Mouse (Mus musculus) spleen, adult 18-20 months (tissue): ENCODE measurements at regions not wholly inside any gene's neighbourhood (a gene's known extent, or its start where the extent isn't known, plus 50 kb on each side); places are given as distances from the start of the nearest gene placed in this dataset.
A peak's percentile ranks its signal among the peaks of the same experiment; 100 is the strongest.

ENCODE experiments used
- DNase-seq, 2 experiments: peaks; one replicate each; pipeline ENCODE4 v3.0.0; 2022; ENCODE audit warnings: mixed read lengths in 2 of 2

DNA sequence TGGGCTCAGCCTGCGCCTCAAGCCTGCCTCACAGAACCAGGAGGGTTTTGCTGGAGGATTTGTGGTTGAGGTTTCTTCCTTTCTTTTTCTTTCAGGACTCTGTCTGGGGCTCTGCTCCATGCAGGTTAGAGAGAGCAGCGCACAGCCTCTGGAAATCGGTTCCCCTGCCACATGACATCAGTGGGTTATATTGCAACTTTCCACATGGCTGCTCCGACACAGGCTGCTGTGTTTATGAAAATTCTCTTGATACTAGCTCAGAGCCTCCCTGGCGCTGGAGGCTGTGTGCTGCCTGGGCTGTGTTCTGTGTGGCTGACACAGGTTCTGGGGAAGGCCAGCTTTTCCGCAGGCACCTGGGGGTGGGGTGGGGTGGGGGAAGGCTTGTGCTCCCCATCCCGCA, 178.7 kb upstream of the Gm4791 start:
- no peak for DNase-seq

DNA sequence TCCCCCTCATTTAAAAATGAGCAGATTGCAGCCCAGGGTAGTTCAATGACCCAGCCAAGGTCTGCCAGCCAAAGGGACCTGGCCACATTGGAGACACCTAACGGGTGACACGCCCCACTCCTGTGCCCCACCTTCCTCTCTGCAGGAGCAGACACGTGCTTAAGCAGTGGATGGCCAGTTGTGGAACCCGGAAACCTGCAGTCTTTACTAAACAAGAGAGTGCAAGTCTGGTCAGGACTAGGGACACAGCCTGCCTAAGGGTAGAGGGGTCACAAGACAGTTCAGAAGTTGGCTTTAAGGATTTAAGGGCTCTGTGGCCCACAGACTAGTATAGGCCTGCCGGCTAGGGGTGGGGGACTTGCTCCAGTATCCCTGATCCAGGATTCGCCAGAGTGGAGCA, 179.2 kb upstream of the Gm4791 start:
- DNase-seq = no peak

DNA sequence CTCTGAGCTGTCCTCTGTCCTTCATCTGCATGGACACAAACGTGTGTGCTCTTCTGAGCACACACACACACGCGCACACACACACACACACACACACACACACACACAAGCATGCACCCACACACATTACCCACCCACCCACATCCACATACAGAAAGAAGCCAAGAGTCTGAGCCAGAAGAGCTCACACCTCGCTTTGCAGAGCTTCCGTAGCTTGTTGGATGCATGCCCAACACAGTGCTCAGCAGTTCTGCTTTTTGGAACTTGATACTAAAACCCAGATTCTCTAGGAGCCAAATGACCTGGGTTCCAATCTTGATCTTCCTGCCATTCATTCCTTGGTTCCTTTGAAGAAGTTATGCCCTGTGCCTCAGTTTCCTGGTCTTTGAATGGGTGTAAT, 182.4 kb upstream of the Gm4791 start:
- DNase-seq = no peak

DNA sequence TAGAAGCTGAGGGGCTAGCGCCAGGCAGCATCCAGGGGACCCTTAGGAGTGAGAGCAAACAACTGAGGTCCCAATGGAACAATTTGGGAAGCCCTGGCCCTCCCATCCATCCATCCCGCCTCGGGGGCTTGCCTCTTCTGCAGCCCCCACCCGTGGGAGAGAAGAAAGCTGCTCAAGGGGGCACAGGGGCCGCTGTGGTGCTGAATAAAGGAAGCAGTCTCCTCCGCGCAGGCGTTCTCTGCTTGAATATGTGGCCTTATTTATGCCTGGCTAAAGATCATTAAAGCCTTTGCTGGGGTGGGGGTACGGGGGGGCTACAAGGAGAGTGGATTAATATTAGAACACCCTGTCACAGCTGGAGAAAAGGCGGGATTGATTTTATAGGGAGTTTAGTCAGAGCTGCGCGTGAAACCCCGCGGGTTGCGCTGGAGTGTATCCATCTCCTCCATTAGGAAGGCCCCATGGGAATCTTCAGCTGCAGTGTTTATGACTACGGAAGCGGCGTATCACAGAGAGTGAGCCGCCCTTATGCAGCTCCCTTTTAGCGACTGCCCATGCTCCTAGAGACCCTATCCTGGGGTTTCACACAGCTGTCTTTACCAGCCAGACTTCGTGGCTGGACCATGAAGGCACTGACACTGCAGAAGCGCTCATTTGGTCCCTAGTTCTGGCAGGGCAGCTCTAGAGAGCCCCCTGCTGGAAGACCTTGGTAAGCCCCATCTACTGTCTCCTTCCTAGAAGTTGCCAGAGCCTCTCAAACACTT, 183.9 kb upstream of the Gm4791 start:
- DNase-seq = peak in 1 of 2 experiments; percentile 18

DNA sequence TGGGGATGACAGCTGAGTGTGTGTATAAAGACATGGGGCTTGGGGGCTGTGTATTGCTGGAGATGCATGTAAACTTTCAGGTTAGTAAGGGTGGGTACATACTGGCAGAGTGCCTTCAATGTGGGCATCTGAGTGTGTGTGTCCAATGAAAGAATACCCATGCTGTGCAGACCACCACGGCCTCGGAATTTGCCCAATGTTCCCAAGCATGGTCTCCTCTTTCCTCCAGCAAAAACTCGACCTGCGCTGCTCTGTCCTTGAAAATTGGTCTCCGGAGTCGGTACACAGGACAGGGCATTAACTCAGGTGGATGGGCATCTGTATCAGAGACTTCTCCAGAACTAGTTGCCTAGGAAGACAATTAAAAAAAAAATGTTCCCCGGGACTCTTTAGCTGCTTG, 188.3 kb upstream of the Gm4791 start:
- DNase-seq = no peak

DNA sequence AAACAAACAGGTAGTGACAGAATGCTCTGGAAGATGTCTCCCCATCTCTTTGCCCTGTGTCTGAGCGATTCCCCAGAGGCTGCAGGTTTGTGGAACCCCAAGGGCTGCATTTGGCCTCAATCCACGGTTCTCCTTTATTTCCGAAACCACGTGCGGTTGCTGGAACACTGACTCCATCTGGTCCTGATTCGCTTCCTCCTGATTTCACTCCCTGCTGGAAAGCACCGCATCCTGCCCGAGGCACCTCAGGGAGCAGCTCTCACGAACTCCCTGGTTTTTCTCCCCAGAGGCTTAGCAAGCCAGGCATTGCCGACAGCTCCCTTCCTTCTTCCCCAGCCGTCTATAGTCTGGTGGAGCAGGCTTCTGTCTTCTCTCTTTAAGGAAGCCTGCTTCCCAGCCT, 203.1 kb upstream of the Gm4791 start:
- no peak for DNase-seq

DNA sequence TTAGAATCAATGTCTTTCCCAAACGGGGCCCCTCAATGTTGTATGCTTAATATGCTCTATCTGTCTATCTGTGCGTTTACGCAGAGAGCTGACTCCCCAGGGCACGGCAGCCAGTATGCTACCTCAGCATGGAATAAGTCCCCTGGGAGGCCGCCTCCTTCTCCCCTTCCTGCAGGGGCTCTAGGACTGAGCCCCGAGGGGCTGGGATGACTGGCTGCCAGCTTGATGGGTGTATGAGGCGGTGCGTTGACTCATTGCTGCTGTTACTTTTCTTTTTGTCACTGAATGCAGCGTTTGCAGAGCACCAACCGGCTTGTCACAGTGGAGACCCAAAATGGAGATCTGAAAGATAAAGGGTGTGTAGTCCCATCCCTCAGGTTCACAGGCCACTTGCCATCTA, 209.5 kb upstream of the Gm4791 start:
- no peak for DNase-seq

DNA sequence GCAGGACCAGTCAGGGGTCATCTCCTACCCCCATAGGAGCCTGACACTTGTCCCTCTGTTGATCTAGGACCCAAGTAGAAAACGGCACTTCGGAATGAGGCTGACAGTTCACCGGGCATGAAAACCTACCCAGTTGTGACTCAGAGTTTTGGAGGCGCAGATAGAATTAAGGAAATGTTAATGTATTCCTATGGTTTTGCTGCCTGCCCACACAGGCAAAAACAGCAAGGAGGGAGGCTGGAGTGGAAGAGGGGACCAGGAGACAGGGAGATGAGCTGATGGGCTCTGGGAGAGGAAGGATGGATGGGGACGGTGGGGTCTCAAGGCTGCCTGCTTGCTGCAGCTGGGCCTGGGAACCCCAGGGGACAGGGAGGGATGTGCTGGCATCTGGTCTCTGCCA, 210.1 kb upstream of the Gm4791 start:
- DNase-seq = no peak

DNA sequence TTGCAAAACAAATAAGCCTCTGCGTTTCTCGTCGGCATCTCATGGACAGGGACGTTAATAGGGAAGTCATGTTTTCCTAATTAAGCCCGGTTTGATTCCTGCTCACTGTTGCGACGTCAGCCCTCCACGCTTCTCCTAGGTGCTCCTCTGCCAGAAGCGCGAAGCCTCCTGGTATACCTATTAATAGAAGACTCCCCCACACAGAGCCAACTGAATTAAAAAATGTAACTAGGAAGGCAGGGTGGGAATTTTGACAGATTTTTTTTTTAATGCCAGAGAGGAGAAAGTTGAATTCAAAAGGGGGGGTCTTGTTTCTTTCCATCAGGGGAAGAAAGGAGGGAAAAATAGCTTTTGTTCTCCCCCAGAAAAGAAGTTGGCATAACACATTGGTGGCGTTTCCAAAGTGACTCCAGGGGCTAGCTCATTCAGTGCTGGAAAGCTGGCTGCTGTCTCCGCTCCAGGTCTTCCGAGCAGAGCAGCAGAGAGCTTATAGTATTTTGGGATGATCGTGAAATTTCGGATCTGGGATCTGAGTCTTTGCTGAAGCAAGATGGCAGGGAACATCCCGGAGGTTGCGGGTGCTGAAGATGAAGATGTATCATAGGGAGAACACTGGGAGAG, 214.1 kb upstream of the Gm4791 start:
- DNase-seq = no peak

DNA sequence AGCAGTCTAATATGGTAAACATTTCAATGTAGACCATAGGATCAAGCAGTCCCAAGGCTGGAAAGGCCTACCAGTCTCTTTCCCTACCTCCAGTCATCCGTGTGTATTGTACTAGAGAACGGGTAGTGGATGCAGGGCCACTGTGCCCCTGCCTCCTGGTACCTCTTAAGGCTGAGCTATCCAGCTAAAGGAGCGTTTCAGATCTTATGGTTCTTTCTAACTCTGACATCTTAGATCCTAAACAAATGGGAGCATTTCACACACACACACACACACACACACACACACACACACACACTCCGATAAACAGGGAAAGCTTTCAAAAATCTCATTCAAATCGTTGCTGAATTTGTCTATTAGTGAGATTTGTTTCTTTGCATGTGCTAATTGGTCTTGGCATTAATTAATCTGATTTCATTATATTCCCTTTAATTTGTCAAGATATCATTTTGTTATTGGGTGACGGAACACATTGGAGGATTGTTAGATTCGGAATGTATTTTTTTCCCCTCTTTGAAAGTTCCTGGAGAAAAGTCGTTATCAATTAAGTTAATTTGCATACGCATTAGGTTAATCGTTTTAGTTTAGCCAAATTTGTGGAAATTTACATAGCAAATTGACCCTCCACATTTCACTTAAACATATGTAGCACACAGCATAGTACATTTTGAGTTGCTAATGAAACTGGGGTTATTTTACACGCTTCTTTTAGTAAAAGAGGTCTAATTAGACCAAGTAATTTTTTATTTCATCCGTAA, 214.8 kb upstream of the Gm4791 start:
- no peak for DNase-seq

DNA sequence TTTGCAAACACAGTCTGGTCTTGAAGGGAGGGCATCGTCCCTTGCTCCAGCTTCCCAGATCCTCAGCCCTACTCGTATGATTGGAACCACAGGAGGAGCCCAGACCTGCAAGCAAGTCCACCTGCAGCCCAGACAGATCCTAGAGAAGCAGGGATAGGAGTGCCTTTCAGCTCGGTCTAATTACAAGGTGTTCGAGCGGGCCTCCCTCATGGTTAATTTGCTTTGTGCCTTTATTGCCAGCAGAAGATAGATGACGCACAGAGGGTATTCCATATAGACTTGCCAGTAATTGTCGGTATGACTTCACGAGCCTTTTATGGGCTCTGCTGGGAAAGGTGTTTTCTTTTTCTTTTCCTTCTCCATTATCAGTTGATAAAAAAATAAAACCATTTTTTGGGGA, 216.9 kb upstream of the Gm4791 start:
- no peak for DNase-seq

DNA sequence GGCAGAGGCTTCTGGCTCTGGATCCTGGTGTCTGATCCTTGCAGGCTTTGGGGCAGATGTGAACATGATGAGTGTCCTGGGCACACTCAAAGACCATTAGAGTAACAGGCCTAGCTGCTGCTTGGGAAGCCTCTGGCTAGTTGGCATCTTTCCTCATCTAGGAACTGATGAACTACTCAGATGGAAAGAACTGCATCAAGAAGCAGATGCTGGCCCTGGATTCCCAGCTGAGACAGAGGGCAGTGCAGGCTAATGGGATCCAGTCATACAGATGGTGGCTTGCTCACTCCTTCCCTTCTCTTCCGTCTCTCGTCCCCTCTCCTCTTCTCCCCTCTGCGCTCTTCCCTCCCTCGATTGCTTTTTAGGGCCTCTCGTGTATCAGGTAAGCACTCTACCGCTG, 219.8 kb upstream of the Gm4791 start:
- DNase-seq = no peak

DNA sequence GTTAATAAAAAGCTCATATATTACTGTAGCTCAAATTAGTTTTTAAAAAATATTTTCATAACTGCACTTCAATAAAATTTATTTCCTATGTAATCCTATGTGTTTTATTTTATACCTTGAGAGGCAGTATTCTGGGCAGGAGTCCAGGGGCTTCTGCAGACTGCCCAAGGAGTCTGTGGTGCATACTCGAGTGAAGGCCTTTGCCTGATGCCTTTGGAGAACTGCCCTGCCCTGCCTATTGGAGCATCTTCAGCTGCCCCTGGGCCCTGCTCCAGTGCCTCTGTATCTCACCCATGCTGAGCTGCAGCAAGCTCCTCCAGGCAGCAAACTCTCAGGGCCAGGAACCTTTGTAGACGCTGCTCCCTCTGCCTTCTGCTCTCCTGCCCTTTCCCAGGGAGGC, 223.7 kb upstream of the Gm4791 start:
- DNase-seq = no peak

DNA sequence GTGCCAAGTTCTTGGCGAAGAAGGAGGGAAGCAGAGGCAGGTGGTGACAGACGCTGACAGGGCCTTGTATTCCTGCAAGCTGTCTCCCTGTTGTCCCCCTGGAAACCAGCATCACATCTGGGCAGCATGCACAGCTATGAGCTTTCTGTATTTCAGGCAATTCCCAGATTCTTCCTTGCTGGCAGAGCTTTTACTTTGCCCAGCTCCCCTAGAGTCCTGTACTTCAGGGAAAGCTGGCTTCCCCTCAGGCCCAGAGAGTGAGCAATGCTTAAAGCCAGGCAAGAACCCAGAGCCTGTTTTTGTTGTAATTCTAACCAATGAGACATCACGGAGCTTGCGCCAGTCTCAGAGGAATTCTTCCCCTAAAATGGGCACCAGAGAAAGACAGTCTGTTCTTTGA, 238.3 kb upstream of the Gm4791 start:
- DNase-seq = no peak

DNA sequence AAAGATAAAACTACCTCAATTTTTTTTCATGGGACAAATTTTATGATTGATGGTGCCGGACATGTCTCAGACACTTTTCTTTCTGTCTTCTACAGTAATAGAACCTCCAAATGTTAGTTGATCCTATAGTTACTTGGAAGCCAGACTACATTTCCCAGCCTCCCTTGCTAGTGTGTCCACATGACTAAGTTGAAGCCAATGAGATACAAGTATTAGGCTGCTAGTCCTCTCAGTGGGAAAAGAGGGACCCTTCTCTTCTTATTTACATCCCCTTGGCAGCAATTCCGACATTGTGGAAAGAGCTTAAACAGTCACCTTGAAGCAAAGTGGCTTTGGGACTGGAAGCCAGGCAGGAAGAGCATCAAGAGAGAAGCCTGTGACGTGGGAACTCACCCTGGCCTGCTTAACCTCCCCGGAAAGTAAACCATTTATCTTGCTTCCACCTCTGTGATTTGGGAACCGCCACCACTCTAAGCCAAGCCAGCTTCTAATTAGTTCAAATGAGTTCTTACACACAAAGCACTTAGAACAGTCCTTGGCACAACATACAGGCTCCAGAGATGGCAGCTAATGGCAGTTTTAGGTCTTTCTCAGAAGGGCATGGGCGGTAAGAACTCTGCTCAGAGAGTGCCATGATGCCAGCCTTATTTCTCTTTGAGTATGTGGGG, 241.4 kb upstream of the Gm4791 start:
- no peak for DNase-seq

DNA sequence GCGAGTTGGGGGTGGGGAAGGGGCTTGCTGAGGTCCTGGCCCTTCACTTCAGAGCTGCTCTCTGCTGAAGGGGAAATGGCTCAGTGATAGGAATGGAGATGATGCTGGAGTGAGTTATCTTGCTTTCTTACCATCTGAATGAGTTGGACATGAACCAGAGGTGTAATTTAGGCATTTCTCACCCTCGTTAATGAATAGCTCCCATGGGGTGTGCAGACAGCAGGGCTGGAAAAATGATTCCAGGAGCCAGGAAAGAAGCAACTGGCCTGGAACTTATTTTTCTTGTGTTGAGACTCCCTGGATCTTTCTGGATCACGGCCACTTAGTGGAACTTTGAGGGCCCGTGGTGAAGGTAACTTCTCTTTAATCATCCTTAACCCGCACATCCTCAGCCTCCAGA, 246.6 kb upstream of the Gm4791 start:
- DNase-seq = no peak

DNA sequence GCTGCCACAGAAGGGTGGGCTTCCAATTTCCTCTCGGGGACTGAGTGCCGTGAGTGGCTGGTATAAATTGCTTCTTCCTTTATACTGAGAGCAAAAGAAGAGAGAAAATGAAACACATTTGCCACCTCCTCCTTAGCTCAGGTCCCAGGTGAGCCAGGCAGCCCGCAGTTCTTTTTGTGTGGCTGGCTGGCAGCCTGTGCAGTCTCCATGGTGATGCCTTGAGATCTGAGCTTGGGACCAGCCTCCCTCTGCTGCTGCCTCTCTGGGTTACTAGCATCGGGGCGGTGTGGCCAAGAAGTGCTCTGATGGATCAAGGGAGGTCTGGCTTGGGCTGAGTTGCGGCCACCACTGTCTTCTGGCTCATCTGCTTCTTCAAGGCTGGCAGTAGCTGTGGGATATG, 249.1 kb upstream of the Gm4791 start:
- DNase-seq = no peak

DNA sequence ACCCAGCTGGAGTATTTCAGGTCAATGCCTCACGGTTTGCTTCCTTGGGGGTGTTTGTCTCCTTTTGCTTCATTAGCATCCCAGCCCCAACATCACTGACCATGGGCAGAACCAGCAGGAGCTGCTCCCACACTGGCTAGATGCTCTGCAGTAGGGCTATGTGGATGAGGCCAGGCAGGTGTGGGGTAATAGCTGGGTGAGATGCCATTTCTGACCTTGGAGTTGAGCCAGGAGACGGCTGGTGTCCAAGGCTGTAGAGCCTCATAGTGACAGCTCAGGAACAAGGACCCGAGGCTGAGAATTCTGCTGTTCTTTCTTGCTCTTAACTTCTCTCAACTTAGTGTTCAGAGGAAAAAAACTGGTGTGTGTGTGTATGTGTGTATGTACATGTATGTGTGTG, 252.3 kb upstream of the Gm4791 start:
- no peak for DNase-seq

DNA sequence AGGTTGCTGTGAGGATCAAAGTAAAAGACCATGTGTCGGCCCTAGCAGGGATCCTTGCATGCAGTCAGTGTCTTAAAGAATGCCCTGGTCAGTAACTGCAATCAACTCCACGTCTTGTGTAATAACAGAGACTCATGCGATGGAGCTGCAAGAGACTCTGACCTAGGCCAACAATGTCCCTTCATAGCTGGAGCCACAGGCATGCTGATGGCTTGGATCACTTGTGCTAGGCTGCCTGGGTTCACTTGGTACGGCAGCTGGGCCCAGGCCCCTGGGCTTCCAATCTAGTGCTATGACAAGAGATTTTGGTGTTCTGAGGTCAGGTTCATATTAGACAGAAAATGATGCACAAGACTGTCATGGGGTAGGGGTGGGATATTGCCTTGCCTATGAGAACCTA, 258.0 kb upstream of the Gm4791 start:
- no peak for DNase-seq

DNA sequence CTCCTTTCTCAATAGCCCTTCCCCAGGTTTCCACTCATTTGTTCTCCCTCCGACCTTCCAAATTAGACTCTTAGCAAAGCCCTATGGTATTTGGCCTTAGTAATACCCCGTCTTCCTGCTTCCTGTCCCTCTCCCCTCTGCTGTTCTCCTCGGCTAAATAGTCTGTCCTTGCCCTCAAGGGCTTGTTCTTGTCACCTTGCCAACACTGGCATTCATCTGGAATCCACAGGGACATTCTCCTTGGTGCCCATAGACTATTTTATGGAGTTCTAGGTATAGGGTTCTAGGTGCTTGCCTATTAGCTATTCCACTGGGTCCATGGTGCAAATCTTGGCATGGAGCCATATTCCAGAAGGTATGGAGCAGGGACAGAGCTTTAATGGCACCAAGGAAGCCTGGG, 259.2 kb upstream of the Gm4791 start:
- no peak for DNase-seq

DNA sequence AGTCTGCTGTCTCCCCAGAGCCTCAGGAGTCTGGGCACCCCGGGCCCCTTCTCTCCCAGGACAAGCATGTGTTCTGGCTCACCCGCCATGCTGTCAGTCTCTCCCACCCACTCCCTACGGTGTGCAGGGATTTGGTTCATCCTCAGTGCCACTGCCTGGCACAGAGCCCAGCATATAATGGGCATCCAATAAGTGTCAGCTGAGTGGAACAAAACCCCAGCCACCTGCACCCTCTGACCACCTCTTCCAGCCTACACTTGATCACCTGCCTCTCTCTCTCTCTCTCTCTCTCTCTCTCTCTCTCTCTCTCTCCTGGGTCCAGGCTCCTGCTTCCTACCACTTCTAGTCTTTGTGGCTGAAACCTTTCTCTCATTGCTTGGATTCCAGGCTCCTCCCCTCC, 259.9 kb upstream of the Gm4791 start:
- DNase-seq = no peak

DNA sequence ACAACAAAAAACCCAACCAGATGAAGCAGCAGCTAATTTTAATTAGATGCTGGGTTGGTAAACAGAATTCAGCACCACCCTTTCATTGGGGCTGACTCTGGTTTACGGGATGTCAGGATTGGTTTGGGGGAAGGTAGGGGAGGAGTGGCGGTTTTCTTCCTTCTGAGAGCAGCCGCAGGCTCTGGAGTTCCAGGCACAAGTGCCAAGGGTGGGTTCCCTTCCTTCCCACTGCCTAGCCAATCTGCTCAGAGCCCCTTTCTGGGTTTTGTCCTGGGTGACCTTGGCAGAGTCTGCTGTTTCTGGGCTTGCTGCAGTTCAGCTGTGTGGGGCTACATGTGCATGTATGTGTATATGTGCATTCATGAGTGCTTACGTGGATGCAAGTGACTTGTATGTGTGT, 260.5 kb upstream of the Gm4791 start:
- DNase-seq = no peak

DNA sequence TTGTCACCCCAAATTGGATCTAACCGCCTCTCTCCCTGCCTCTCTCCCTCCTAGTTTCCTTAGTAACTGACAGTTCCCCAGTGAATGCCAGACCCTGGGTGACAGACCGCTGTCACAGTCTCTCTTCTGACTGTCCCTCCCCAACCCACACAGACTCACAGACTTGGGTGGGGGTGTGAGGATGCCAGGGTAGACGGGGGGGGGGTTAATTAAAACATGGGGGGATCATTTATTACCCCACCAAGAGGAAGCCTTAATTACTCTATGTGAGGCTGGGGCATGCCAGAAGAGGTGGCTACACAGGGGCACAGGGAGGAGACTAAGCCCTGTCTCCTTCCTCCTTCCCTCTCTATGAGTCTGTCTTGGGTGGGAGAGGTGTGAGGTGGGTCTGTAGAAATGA, 261.1 kb upstream of the Gm4791 start:
- no peak for DNase-seq

DNA sequence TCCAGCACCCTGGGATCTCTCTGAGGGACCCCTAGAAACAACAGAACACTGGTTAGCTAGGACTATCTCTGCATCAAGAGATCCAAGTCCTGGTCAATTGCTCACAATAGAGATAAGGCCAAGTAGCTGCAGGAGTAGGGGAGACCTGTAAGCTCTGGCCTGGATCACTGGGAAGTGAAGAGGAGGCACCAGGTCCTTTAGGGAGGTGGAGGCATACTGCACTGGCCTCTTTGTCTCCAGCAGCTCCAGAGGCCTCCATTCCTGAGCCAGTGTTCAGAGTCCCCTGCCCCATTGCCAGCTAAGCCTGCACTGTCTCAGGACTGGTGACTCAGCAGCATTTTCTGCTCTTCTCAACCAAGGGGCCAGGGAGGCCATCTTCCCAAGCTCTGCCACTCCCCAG, 262.3 kb upstream of the Gm4791 start:
- no peak for DNase-seq
